In genomic region chr16:43980110-43980609, GRCm38 (mm10) we compare ENCODE assay signal across 8 mouse cellular contexts. TPM values are rescaled to one million over a fixed set of nuclear protein-coding genes. Genes with fewer than 3 reads are reported as not detected.
DNase-seq lines count a peak whose midpoint lies in the region; ATAC-seq and TF ChIP-seq lines count a peak whose summit lies in the region.

No protein-coding gene starts in this region.

- no peaks in the 10 kb centered on the region for H3K4me1 ChIP-seq in cerebellum, adult 2 months (ENCODE audit: control insufficient read depth, insufficient read depth, low read length)
- H3K4me1 ChIP-seq in spleen, adult 2 months (ENCODE audit: control insufficient read depth, insufficient read depth, insufficient read length) = peaks cover 5% of the 10 kb centered on the region
- no peaks in the 10 kb centered on the region for H3K4me1 ChIP-seq in intestine, embryonic 16.5 days (ENCODE audit: control insufficient read depth, insufficient read depth, low read length)
- H3K4me1 ChIP-seq in small intestine, adult 2 months (ENCODE audit: control insufficient read depth, insufficient read depth, insufficient read length, low read length) = peaks cover 2% of the 10 kb centered on the region

- no peak for DNase-seq in cerebellum, adult 2 months
- no peak for DNase-seq in cerebellum, adult 11 months
- no peak for DNase-seq in spleen, adult 2 months (ENCODE audit: low read depth in 1 of 2, low spot score in 2 of 2)
- DNase-seq in spleen, postnatal 10 days (ENCODE audit: low spot score in 2 of 2) = no peak
- no peak for DNase-seq in right cerebral cortex, postnatal 25 days
- no peak for DNase-seq in thymus, postnatal 10 days (ENCODE audit: low spot score in 2 of 2)

- no peaks in the 10 kb centered on the region for H3K27me3 ChIP-seq in cerebellum, adult 2 months (ENCODE audit: control insufficient read depth, insufficient read depth, low read length)
- H3K27me3 ChIP-seq in spleen, adult 2 months (ENCODE audit: control insufficient read depth, insufficient read depth, low read length) = 0 out of 2 replicates have a peak, but pooled peaks cover 4% of the 10 kb centered on the region
- no peaks in the 10 kb centered on the region for H3K27me3 ChIP-seq in intestine, embryonic 16.5 days (replicated peaks; ENCODE audit: control insufficient read depth, insufficient read depth, low read length)
- H3K27me3 ChIP-seq in small intestine, adult 2 months (ENCODE audit: control insufficient read depth, insufficient read depth, low read length) = no peaks in the 10 kb centered on the region

- H3K4me2 ChIP-seq in intestine, embryonic 16.5 days (ENCODE audit: low read depth, low read length) = peak overlapping the region; percentile 97

- TF ChIP-seq CTCF in cerebellum, adult 2 months (IDR thresholded peaks at IDR 0.05; ENCODE audit: borderline replicate concordance, insufficient read depth, low read depth, low read length) = no peak
- no peak for TF ChIP-seq CTCF in spleen, adult 2 months (IDR thresholded peaks at IDR 0.05; ENCODE audit: extremely low read depth, insufficient read depth, insufficient read length, insufficient replicate concordance)
- TF ChIP-seq CTCF in small intestine, adult 2 months (IDR thresholded peaks at IDR 0.05; ENCODE audit: extremely low read depth, insufficient read length, insufficient replicate concordance, low read depth, low read length) = no peak

- no peaks in the 10 kb centered on the region for H3K36me3 ChIP-seq in spleen, adult 2 months (ENCODE audit: control insufficient read depth, insufficient read depth, low read length)
- H3K36me3 ChIP-seq in intestine, embryonic 16.5 days (ENCODE audit: control insufficient read depth, insufficient read depth, low read length) = no peaks in the 10 kb centered on the region
- H3K36me3 ChIP-seq in small intestine, adult 2 months (ENCODE audit: control insufficient read depth, insufficient read depth, low read length) = peaks cover 11% of the 10 kb centered on the region

- TF ChIP-seq POLR2A in cerebellum, adult 2 months (IDR thresholded peaks at IDR 0.05; ENCODE audit: borderline replicate concordance, insufficient read depth, low read length) = no peak
- no peak for TF ChIP-seq POLR2A in spleen, adult 2 months (IDR thresholded peaks at IDR 0.05; ENCODE audit: low read depth, low read length)
- no peak for TF ChIP-seq POLR2A in small intestine, adult 2 months (IDR thresholded peaks at IDR 0.05; ENCODE audit: low read depth, low read length)

- peak overlapping the region; percentile 45 for H3K4me3 ChIP-seq in cerebellum, adult 2 months (replicated peaks; ENCODE audit: insufficient read depth, low read depth, low read length)
- peak overlapping the region; percentile 95 for H3K4me3 ChIP-seq in spleen, adult 2 months (ENCODE audit: extremely low read depth, insufficient read depth, insufficient read length)
- H3K4me3 ChIP-seq in intestine, embryonic 16.5 days (ENCODE audit: low read length) = peak overlapping the region; percentile 79
- H3K4me3 ChIP-seq in small intestine, adult 2 months (ENCODE audit: low read depth, low read length) = peak overlapping the region; percentile 79

- 44% methylated on average over 9 of the region's 9 CpGs for WGBS in cerebellum, adult 2 months
- WGBS in spleen, adult 2 months = 10% methylated on average over 9 of the region's 9 CpGs
- 29% methylated on average over 9 of the region's 9 CpGs for WGBS in intestine, embryonic 16.5 days
- WGBS in small intestine, adult 2 months = 26% methylated on average over 9 of the region's 9 CpGs

- no peaks in the 10 kb centered on the region for H3K9me3 ChIP-seq in intestine, embryonic 16.5 days (ENCODE audit: control insufficient read depth, low read length)

- peak overlapping the region; percentile 76 for H3K9ac ChIP-seq in intestine, embryonic 16.5 days (ENCODE audit: low read depth, low read length)

- no peak overlapping the region for H3K27ac ChIP-seq in cerebellum, adult 2 months (ENCODE audit: insufficient read depth, low read length)
- H3K27ac ChIP-seq in spleen, adult 2 months (ENCODE audit: insufficient read depth, low read length) = no peak overlapping the region
- H3K27ac ChIP-seq in intestine, embryonic 16.5 days (ENCODE audit: low read length) = no peak overlapping the region
- no peak overlapping the region for H3K27ac ChIP-seq in small intestine, adult 2 months (ENCODE audit: insufficient read depth, low read depth, low read length)

- no peak for ATAC-seq in intestine, embryonic 16.5 days

RNA-seq across cellular contexts. Expression of gene Zdhhc23, which starts 0.6 kb away (rescaled TPM):
- 1.9 and 2.1 TPM in 2 replicates for polyA plus RNA-seq in cerebellum, adult 2 months (2012; rRNA removed)
- polyA plus RNA-seq in spleen, adult 2 months (2012; rRNA removed) = 2.0 and 2.3 TPM in 2 replicates
- polyA plus RNA-seq in intestine, embryonic 16.5 days (2015; fragmentation: Nextera tagmentation; extraction: Ambion mirVana) = 1.9 and 2.1 TPM in 2 replicates
- polyA plus RNA-seq in small intestine, adult 2 months (2012; rRNA removed) = 2.2 and 3.4 TPM in 2 replicates

RNA-seq across cellular contexts. Expression of gene Qtrt2, which starts 53.6 kb away (rescaled TPM):
- polyA plus RNA-seq in cerebellum, adult 2 months (2012; rRNA removed) = 29.6 and 32.4 TPM in 2 replicates
- polyA plus RNA-seq in spleen, adult 2 months (2012; rRNA removed) = 12.9 and 13.6 TPM in 2 replicates
- 15.5 and 17.9 TPM in 2 replicates for polyA plus RNA-seq in intestine, embryonic 16.5 days (2015; fragmentation: Nextera tagmentation; extraction: Ambion mirVana)
- polyA plus RNA-seq in small intestine, adult 2 months (2012; rRNA removed) = 2.2 and 4.8 TPM in 2 replicates

Comparison
In these comparisons a context has a peak if more than half of its experiments do, and no peak if none do; other contexts are left out.
1. H3K4me3 ChIP-seq: peak in every context shown above with its lines; median percentile 95 in spleen, adult 2 months; 79 in intestine, embryonic 16.5 days; 79 in small intestine, adult 2 months; 45 in cerebellum, adult 2 months.